In genomic region chr4:13095721-13096120, GRCm38 (mm10) we compare ENCODE assay signal across 25 mouse cellular contexts.
"Had no signal": no experiment of that assay in that cellular context is flagged by ENCODE, and none has a peak within 500 bp of the region (broad histone marks: within the 10 kb centered on the region; RNA-seq: fewer than 3 reads in every experiment).

No protein-coding gene starts in this region.

- ATAC-seq: hindbrain, embryonic 16.5 days; inflammation-experienced regulatory T-cells, adult 6 months; intestine, embryonic 16.5 days; liver, embryonic 12.5 days had no signal

- H3K4me1 ChIP-seq: liver, embryonic 12.5 days had no signal

- H3K36me3 ChIP-seq: heart, embryonic 10.5 days; heart, embryonic 12.5 days; hindbrain, embryonic 10.5 days; limb, embryonic 13.5 days; limb, embryonic 15.5 days; liver, embryonic 12.5 days had no signal

- H3K27me3 ChIP-seq: heart, embryonic 12.5 days; limb, embryonic 13.5 days; limb, embryonic 15.5 days; liver, embryonic 12.5 days had no signal

- H3K4me3 ChIP-seq: heart, embryonic 10.5 days; heart, embryonic 12.5 days; hindbrain, embryonic 10.5 days; layer of hippocampus, adult 2 months; left cerebral cortex, adult 2 months; limb, embryonic 13.5 days; limb, embryonic 15.5 days; liver, embryonic 12.5 days had no signal

- H3K4me2 ChIP-seq: limb, embryonic 15.5 days; liver, embryonic 12.5 days had no signal

- H3K9ac ChIP-seq: heart, embryonic 12.5 days; hindbrain, embryonic 14.5 days; limb, embryonic 13.5 days; limb, embryonic 15.5 days; liver, embryonic 12.5 days; liver, embryonic 14.5 days had no signal

- DNase-seq: gastrocnemius, postnatal 14 days; gastrocnemius, postnatal 36 days; heart, adult 18-20 months; heart, postnatal 10 days; heart, postnatal 4 days; kidney, adult 11 months; kidney, adult 2 months; kidney, adult 9 months; kidney, postnatal 10 days; kidney, postnatal 25 days; kidney, postnatal 4 days; lung, adult 18-20 months had no signal

- H3K9me3 ChIP-seq: heart, embryonic 10.5 days; heart, embryonic 12.5 days; hindbrain, embryonic 10.5 days; limb, embryonic 13.5 days; limb, embryonic 15.5 days; liver, embryonic 12.5 days had no signal

- H3K27ac ChIP-seq: heart, embryonic 10.5 days; hindbrain, embryonic 10.5 days; hindbrain, embryonic 14.5 days; layer of hippocampus, adult 2 months; left cerebral cortex, adult 2 months; limb, embryonic 13.5 days; limb, embryonic 15.5 days; liver, embryonic 12.5 days; liver, embryonic 14.5 days had no signal
